Mouse (Mus musculus) heart, embryonic 15.5 days (tissue): ENCODE data around the gene Ovol1. TPM values are rescaled to one million over a fixed set of nuclear protein-coding genes. Genes with fewer than 3 reads are reported as not detected.

Experiments used
- ATAC-seq: fragments of 200-750 bp; cut with Nextera tagmentation; replicated peaks from 2 replicates; pipeline ENCODE4 v1.8.0; 2017; ENCODE audit warnings: low read depth, moderate TSS enrichment; ENCODE audit not compliant: insufficient number of reproducible peaks, insufficient read depth, low FRiP score
- H3K27ac ChIP-seq: fragments of 300-500 bp; sonication (generic); 2 replicates; pipeline ENCODE4 v1.5.1; 2015; ENCODE audit warnings: mild to moderate bottlenecking, inconsistent platforms
- H3K27me3 ChIP-seq: fragments of 300-500 bp; sonication (generic); 2 replicates; pipeline ENCODE4 v1.6.1; 2015; ENCODE audit warnings: inconsistent platforms
- H3K36me3 ChIP-seq: fragments of 300-500 bp; sonication (generic); 2 replicates; pipeline ENCODE4 v1.6.1; 2015; ENCODE audit warnings: mild to moderate bottlenecking, inconsistent platforms
- H3K4me1 ChIP-seq: fragments of 300-500 bp; sonication (generic); replicated peaks from 2 replicates; pipeline ENCODE4 v1.6.1; 2015; ENCODE audit warnings: inconsistent platforms
- H3K4me2 ChIP-seq: fragments of 300-500 bp; sonication (generic); 2 replicates; pipeline ENCODE4 v1.6.1; 2015; ENCODE audit warnings: inconsistent platforms, mild to moderate bottlenecking, moderate library complexity
- H3K4me3 ChIP-seq: fragments of 300-500 bp; sonication (generic); 2 replicates; pipeline ENCODE4 v1.5.1; 2015; ENCODE audit warnings: mild to moderate bottlenecking, inconsistent platforms
- H3K9ac ChIP-seq: fragments of 300-500 bp; sonication (generic); 2 replicates; pipeline ENCODE4 v1.6.1; 2015; ENCODE audit warnings: mild to moderate bottlenecking, inconsistent platforms
- H3K9me3 ChIP-seq: fragments of 300-500 bp; sonication (generic); replicated peaks from 2 replicates; pipeline ENCODE4 v1.6.1; 2016; ENCODE audit warnings: inconsistent platforms
- WGBS: fragments of 180-500 bp; shearing (Covaris S2); methylation state at CpG from one replicate; pipeline ENCODE4 v1.1.7; 2015; ENCODE audit warnings: mixed read lengths; 5-methylcytosine and 5-hydroxymethylcytosine counted together
- polyA plus RNA-seq: library from polyadenylated mRNA; unstranded; fragments of >200 nt; fragmentation: Nextera tagmentation; extraction: Ambion mirVana; gene quantifications from 2 replicates; pipeline ENCODE4 v1.2.1, GENCODE M21; 2015

Ovol1 gene
- polyA plus RNA-seq, 1 experiment from 2014 or later = 0.25 TPM

- Histone ChIP-seq H3K36me3 (no peaks in the 10 kb centered on the region), H3K27me3 (no peaks in the 10 kb centered on the region)
- 78% methylated on average over 6 of the region's 6 CpGs for WGBS
These were observed 31.4 kb upstream of the Ovol1 start for GRCm38 (mm10) chr19:5591888-5592287.

GRCm38 (mm10) chr19:5589159-5589558 lies 28.7 kb upstream of the Ovol1 start:
- H3K9ac ChIP-seq = no peak overlapping the region
- no peaks in the 10 kb centered on the region for H3K9me3 ChIP-seq
- peaks cover 5% of the 10 kb centered on the region; the same call in 1 of the 2 replicates for H3K27me3 ChIP-seq
- H3K36me3 ChIP-seq = no peaks in the 10 kb centered on the region
- no peak overlapping the region for H3K4me3 ChIP-seq
- H3K4me2 ChIP-seq = no peak overlapping the region
- ATAC-seq = no peak
- H3K27ac ChIP-seq = no peak overlapping the region
- 68% methylated on average over 9 of the region's 9 CpGs for WGBS
- no peaks in the 10 kb centered on the region for H3K4me1 ChIP-seq

More at GRCm38 (mm10) chr19:5591888-5592287, 31.4 kb upstream of the Ovol1 start:
- no peak for ATAC-seq
- H3K27ac ChIP-seq = no peak overlapping the region
- no peak overlapping the region for H3K4me3 ChIP-seq
- H3K9me3 ChIP-seq = no peaks in the 10 kb centered on the region
- no peak overlapping the region for H3K4me2 ChIP-seq
- no peaks in the 10 kb centered on the region for H3K4me1 ChIP-seq
- H3K9ac ChIP-seq = no peak overlapping the region

- Histone ChIP-seq H3K4me3 (no peak overlapping the region), H3K4me2 (no peak overlapping the region), H3K4me1 (no peaks in the 10 kb centered on the region), H3K9me3 (no peaks in the 10 kb centered on the region), H3K9ac (no peak overlapping the region), H3K27me3 (peaks cover 6% of the 10 kb centered on the region; the same call in 1 of the 2 replicates), H3K27ac (no peak overlapping the region), H3K36me3 (no peaks in the 10 kb centered on the region)
- no peak for ATAC-seq
- WGBS = 74% methylated on average over 2 of the region's 2 CpGs
These were observed 21.5 kb upstream of the Ovol1 start for GRCm38 (mm10) chr19:5581995-5582394.

- WGBS = 80% methylated on average over 6 of the region's 6 CpGs
These were observed 20.3 kb upstream of the Ovol1 start for GRCm38 (mm10) chr19:5580776-5581175.

GRCm38 (mm10) chr19:5579971-5580370 lies 19.5 kb upstream of the Ovol1 start:
- 71% methylated on average over 4 of the region's 4 CpGs for whole genome bisulfite sequencing
- Histone ChIP-seq H3K4me3 (no peak overlapping the region), H3K9me3 (no peaks in the 10 kb centered on the region), H3K9ac (no peak overlapping the region), H3K27me3 (peaks cover 3% of the 10 kb centered on the region; the same call in 1 of the 2 replicates), H3K36me3 (no peaks in the 10 kb centered on the region), H3K4me1 (no peaks in the 10 kb centered on the region), H3K4me2 (no peak overlapping the region), H3K27ac (no peak overlapping the region)
- no peak for ATAC-seq

More at GRCm38 (mm10) chr19:5580776-5581175, 20.3 kb upstream of the Ovol1 start:
- H3K4me1 ChIP-seq = no peaks in the 10 kb centered on the region
- no peak overlapping the region for H3K27ac ChIP-seq
- H3K27me3 ChIP-seq = peaks cover 3% of the 10 kb centered on the region; the same call in 1 of the 2 replicates
- no peak for ATAC-seq
- H3K4me3 ChIP-seq = no peak overlapping the region
- no peak overlapping the region for H3K9ac ChIP-seq
- no peaks in the 10 kb centered on the region for H3K36me3 ChIP-seq
- H3K4me2 ChIP-seq = no peak overlapping the region
- no peaks in the 10 kb centered on the region for H3K9me3 ChIP-seq

GRCm38 (mm10) chr19:5575336-5575735 lies 14.9 kb upstream of the Ovol1 start:
- Histone ChIP-seq H3K27me3 (0 out of 2 replicates have a peak, but pooled peaks cover 1% of the 10 kb centered on the region), H3K9me3 (no peaks in the 10 kb centered on the region), H3K4me2 (no peak overlapping the region), H3K9ac (no peak overlapping the region), H3K4me1 (0 out of 2 replicates have a peak, but pooled peaks cover 2% of the 10 kb centered on the region), H3K4me3 (no peak overlapping the region), H3K27ac (no peak overlapping the region), H3K36me3 (peaks cover 2% of the 10 kb centered on the region; the same call in 1 of the 2 replicates)
- WGBS = 95% methylated on average over 1 of the region's 1 CpGs
- no peak for ATAC-seq

DNA sequence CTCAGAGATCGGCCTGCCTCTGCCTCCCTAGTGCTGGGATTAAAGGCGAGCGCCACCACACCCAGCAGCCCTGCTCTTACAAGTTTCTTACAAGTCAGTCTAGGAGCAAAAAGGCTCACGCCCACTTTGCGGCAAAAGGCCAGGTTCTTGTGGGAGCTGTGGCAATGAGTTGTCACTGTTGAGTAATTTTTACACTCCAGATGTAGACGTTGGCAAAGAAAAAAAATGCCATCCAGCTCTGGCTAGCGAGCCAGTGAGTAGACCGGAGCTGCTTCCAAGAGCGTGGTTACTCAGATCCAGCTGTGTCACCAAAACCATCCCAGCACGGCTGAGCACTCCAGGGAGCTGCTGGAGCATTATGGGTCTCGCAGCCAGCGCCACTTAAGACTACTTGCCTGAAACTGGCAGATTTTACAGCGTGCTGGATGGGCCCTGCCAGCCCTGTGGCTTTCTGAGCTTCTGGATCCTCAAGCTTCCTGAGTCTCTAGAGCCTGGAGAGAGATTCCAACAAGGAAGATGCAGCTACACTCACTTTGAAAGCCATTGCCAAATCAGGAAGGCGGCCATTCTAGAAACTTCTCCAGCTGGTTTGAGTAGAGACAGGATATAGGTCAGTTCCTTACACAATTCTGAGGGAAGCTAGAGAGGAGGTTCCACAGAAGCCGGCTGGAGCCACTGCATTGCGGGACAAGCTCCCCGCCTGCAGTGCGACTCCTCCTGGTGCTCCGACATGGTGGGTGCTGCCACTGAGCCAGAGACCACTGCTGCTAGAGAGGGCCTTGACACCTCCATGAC lies 12.1 kb upstream of the Ovol1 start:
- H3K36me3 ChIP-seq = peaks cover 7% of the 10 kb centered on the region; the same call in 1 of the 2 replicates
- H3K9me3 ChIP-seq = no peaks in the 10 kb centered on the region
- H3K4me3 ChIP-seq = no peak overlapping the region
- 81% methylated on average over 19 of the region's 19 CpGs for WGBS
- H3K27ac ChIP-seq = no peak overlapping the region
- ATAC-seq = no peak
- H3K9ac ChIP-seq = no peak overlapping the region
- H3K4me2 ChIP-seq = no peak overlapping the region
- 0 out of 2 replicates have a peak, but pooled peaks cover 12% of the 10 kb centered on the region for H3K27me3 ChIP-seq
- H3K4me1 ChIP-seq = peaks cover 14% of the 10 kb centered on the region

- Histone ChIP-seq H3K4me3 (no peak overlapping the region), H3K27ac (no peak overlapping the region), H3K36me3 (peaks cover 7% of the 10 kb centered on the region; the same call in 1 of the 2 replicates), H3K4me2 (no peak overlapping the region), H3K27me3 (0 out of 2 replicates have a peak, but pooled peaks cover 12% of the 10 kb centered on the region), H3K4me1 (peaks cover 17% of the 10 kb centered on the region), H3K9ac (no peak overlapping the region), H3K9me3 (no peaks in the 10 kb centered on the region)
- 66% methylated on average over 5 of the region's 5 CpGs for WGBS
- no peak for ATAC-seq
These were observed 11.4 kb upstream of the Ovol1 start for GRCm38 (mm10) chr19:5571831-5572230.

GRCm38 (mm10) chr19:5570353-5571246 lies 10.2 kb upstream of the Ovol1 start:
- H3K4me1 ChIP-seq = peaks cover 23% of the 10 kb centered on the region
- no peak overlapping the region for H3K4me3 ChIP-seq
- 90% methylated on average over 32 of the region's 32 CpGs for WGBS
- peaks cover 22% of the 10 kb centered on the region for H3K27me3 ChIP-seq
- no peak overlapping the region for H3K4me2 ChIP-seq
- no peak for ATAC-seq
- no peak overlapping the region for H3K27ac ChIP-seq
- H3K9me3 ChIP-seq = no peaks in the 10 kb centered on the region
- no peak overlapping the region for H3K9ac ChIP-seq
- H3K36me3 ChIP-seq = peaks cover 7% of the 10 kb centered on the region; the same call in 1 of the 2 replicates

DNA sequence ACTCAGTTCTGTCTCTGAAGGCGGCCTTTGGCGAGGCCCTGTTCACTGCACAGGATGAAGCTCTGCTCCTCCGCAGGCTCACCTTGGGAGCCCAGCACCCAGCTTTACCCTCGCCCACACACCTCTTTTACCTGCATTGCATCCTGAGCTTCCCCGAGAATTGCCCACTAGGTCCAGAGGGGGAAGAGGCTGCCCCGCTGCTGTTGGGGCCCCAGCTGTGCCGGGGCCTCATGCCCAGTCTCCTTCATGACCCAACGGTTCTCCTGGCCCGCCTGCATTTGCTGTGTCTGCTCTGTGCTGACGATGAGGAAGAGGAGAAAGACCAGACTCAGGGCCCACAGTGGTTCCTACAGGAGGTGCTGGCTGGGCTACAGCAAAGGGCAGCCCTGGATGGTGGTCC lies 9.1 kb upstream of the Ovol1 start:
- no peak overlapping the region for H3K4me2 ChIP-seq
- H3K9me3 ChIP-seq = no peaks in the 10 kb centered on the region
- WGBS = 89% methylated on average over 10 of the region's 10 CpGs
- H3K9ac ChIP-seq = no peak overlapping the region
- peaks cover 23% of the 10 kb centered on the region for H3K4me1 ChIP-seq
- peaks cover 27% of the 10 kb centered on the region for H3K27me3 ChIP-seq
- no peak for ATAC-seq
- peaks cover 7% of the 10 kb centered on the region; the same call in 1 of the 2 replicates for H3K36me3 ChIP-seq
- H3K4me3 ChIP-seq = no peak overlapping the region
- H3K27ac ChIP-seq = no peak overlapping the region
